Mouse (Mus musculus) megakaryocyte, embryonic 14.5 days (primary cell): Measurements from ENCODE around the gene Mfap2. TPM values are rescaled to one million over a fixed set of nuclear protein-coding genes. Genes with fewer than 3 reads are reported as not detected.
A peak's percentile ranks its signal among the peaks of the same experiment; 100 is the strongest.

Experiments used
- H3K27me3 ChIP-seq: replicated peaks from 2 replicates; pipeline ENCODE3; 2012; ENCODE audit warnings: inconsistent platforms
- H3K36me3 ChIP-seq: replicated peaks from 2 replicates; pipeline ENCODE3; 2012; ENCODE audit warnings: low read length, inconsistent platforms, mixed read lengths
- H3K4me1 ChIP-seq: 2 replicates; pipeline ENCODE4 v1.6.1; 2012; ENCODE audit warnings: inconsistent platforms
- H3K4me3 ChIP-seq: replicated peaks from 2 replicates; pipeline ENCODE3; 2012; ENCODE audit warnings: moderate library complexity, mild to moderate bottlenecking, inconsistent platforms
- H3K9me3 ChIP-seq: 2 replicates; pipeline ENCODE4 v1.6.1; 2012; ENCODE audit warnings: inconsistent platforms
- FLI1 ChIP-seq: IDR thresholded peaks from 2 replicates; pipeline ENCODE4 v1.6.1; 2012; ENCODE audit warnings: low read length, inconsistent platforms, mixed read lengths
- GATA1 ChIP-seq: IDR thresholded peaks from 3 replicates; pipeline ENCODE4 v1.6.1; 2012; ENCODE audit warnings: mixed read lengths, low read length, inconsistent platforms, borderline replicate concordance
- polyA plus RNA-seq: library from polyadenylated mRNA; stranded (reverse); fragments of >175 nt; gene quantifications from 2 replicates; pipeline ENCODE4 v1.2.3, GENCODE M21; 2012; ENCODE audit warnings: low replicate concordance; ENCODE audit not compliant: insufficient read depth

Mfap2 gene
- polyA plus RNA-seq, 1 experiment: not detected

DNA sequence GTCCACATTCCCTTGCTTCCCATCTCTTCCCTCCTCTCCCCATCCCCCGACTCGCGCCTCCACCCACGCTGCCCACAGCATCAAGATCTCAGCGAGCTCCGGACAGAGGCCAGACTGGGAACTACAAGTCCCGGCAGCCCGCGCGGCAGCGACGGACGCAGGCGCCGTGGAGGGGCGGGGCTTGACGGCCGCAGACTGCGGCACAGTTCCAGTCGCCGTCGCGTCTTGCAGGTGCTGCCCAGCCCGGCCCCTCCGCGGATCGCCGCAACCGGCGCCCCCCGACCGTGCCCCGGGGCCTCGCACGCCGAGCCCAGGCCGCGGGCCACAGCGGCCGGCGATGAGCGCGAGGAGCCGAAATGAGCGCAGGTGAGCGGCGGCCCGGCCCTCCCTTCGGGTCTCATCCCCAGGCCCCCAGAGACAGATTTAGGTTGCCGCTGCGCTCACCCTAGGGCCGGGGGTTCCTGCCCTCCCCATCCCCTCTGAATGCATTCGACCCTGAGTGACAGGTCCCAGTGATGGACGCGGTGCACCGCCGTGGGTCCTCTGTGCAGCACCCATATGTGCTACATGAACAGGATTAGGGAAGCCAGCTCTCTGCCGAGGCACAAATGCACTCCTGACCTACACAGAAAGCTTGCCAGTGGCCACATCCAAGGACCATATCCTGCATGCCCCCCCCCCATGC lies 23.4 kb upstream of the Mfap2 start, which contains the start of gene Atp13a2:
Gene Atp13a2, plus strand, starts transcription at position 163 of the 685 bp plus-strand sequence.
- peaks cover 87% of the 10 kb centered on the region for H3K4me1 ChIP-seq
- H3K27me3 ChIP-seq: no peaks in the 10 kb centered on the region
- peak within 1 kb of the TSS; percentile 100 for H3K4me3 ChIP-seq
- no peaks in the 10 kb centered on the region for H3K9me3 ChIP-seq
- TF ChIP-seq FLI1: no peak
- TF ChIP-seq GATA1: no peak
- peaks cover 30% of the 10 kb centered on the region for H3K36me3 ChIP-seq

- Histone ChIP-seq H3K4me1 (peaks cover 87% of the 10 kb centered on the region), H3K9me3 (no peaks in the 10 kb centered on the region), H3K36me3 (peaks cover 36% of the 10 kb centered on the region), H3K27me3 (no peaks in the 10 kb centered on the region), H3K4me3 (peak overlapping the region; percentile 100)
- TF ChIP-seq GATA1: no peak
- no peak for TF ChIP-seq FLI1
Observed at GRCm38 (mm10) chr4:140987476-140987875, 22.7 kb upstream of the Mfap2 start.

DNA sequence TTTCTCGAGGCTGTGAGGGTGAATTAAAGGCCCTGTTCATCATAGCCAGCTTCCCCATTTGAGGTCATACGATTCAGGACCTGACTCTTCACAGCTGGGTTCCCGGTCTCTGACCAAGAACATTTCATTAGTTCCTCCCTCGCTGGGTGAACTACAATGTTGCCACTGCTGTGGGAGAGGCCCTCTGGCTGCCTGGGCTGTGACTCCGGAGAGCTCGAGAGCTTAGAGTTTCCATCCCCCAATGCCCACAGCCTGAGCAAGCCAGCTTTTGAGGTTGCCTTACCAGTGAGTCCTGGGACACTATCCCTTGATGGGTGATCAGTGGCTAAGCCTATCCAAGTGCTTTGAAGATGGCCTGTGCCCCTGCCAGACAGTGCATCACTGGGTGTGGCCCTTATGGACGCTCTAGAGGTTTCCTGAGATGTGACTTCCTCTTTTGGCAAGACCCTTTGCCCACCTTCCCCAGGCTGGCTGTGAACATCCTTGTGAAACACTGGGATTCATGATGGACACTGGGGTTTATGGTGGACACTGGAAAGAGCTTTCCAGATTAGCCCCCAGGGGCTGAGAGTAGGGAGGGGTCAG lies 21.4 kb upstream of the Mfap2 start:
- H3K4me3 ChIP-seq: peak overlapping the region; percentile 88

DNA sequence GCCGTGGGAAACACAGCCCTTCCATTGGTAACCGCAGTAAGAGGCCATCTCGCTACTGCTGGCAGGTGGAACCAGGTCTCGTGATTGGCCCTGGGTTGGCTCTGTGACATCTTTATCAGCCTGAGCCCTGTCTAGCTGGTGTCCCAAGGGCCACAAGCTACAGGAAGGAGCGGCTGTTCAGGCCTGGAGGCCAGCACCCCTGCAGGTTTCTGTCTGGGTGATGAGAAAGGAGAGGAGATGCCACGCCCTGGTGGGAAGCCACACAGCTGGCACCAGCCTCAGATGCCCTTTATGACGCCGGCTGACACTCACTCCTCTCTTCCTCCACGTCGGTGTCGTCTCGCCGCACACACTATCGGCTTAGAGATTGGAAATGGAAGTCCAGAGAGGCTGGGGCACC lies 20.8 kb upstream of the Mfap2 start:
- Histone ChIP-seq H3K36me3 (peaks cover 55% of the 10 kb centered on the region), H3K27me3 (no peaks in the 10 kb centered on the region), H3K4me1 (peaks cover 79% of the 10 kb centered on the region), H3K9me3 (no peaks in the 10 kb centered on the region), H3K4me3 (peak overlapping the region; percentile 88)
- TF ChIP-seq FLI1 (no peak), GATA1 (no peak)

More for the DNA sequence above, 21.4 kb upstream of the Mfap2 start:
- no peaks in the 10 kb centered on the region for H3K27me3 ChIP-seq
- H3K4me1 ChIP-seq: peaks cover 82% of the 10 kb centered on the region
- peaks cover 48% of the 10 kb centered on the region for H3K36me3 ChIP-seq
- H3K9me3 ChIP-seq: no peaks in the 10 kb centered on the region
- no peak for TF ChIP-seq GATA1
- TF ChIP-seq FLI1: no peak

DNA sequence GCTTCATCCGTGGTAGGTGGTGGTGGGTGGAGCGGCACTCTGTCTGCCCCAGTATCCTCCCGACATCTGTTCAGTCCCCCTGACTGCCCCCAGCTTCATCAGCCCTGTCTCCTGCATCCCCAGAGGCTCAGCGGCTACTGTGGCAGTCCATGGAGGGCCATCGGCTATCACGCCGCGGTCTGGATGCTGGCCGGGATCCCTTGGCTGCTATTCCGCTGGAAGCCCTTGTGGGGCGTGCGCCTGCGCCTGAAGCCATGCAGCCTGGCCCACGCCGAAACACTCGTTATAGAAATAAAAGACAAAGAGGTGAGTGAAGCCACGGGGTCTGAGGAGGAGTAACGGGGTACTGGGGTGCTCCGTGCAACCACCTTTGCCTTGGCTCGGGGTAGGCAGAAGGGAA lies 18.0 kb upstream of the Mfap2 start:
- Histone ChIP-seq H3K4me1 (peaks cover 74% of the 10 kb centered on the region), H3K36me3 (peaks cover 82% of the 10 kb centered on the region)
- no peak for TF ChIP-seq GATA1
- TF ChIP-seq FLI1: no peak

DNA sequence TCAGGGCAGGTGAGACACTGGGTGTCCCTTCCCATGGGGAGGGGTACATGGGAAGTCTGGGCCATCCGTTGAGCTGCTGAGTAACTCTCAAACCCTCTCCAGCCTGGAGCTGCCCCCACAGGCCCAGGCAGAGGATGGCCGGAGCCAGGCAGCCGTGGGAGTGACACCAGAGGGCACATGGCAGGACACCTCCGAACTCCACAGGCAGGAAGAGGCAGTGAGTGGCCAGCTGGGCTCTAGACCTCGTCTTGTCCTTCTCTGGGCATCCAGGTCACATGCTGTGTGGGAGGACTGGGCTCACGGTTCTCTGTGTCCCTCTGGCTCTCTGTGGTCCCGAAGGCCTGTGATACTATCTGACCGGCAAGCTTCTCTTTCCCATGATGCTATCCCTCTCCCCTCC lies 16.4 kb upstream of the Mfap2 start:
- peaks cover 96% of the 10 kb centered on the region for H3K36me3 ChIP-seq
- TF ChIP-seq FLI1: no peak
- TF ChIP-seq GATA1: no peak

More for the DNA sequence above, 18.0 kb upstream of the Mfap2 start:
- no peaks in the 10 kb centered on the region for H3K27me3 ChIP-seq
- H3K9me3 ChIP-seq: no peaks in the 10 kb centered on the region
- no peak overlapping the region for H3K4me3 ChIP-seq

GRCm38 (mm10) chr4:140995811-140996210 lies 14.4 kb upstream of the Mfap2 start:
- Histone ChIP-seq H3K4me3 (no peak overlapping the region), H3K36me3 (peaks cover 96% of the 10 kb centered on the region), H3K4me1 (peaks cover 40% of the 10 kb centered on the region), H3K9me3 (no peaks in the 10 kb centered on the region), H3K27me3 (no peaks in the 10 kb centered on the region)
- TF ChIP-seq GATA1 (no peak), FLI1 (no peak)

More for the DNA sequence above, 16.4 kb upstream of the Mfap2 start:
- H3K4me1 ChIP-seq: peaks cover 60% of the 10 kb centered on the region
- H3K4me3 ChIP-seq: no peak overlapping the region
- no peaks in the 10 kb centered on the region for H3K9me3 ChIP-seq
- no peaks in the 10 kb centered on the region for H3K27me3 ChIP-seq

DNA sequence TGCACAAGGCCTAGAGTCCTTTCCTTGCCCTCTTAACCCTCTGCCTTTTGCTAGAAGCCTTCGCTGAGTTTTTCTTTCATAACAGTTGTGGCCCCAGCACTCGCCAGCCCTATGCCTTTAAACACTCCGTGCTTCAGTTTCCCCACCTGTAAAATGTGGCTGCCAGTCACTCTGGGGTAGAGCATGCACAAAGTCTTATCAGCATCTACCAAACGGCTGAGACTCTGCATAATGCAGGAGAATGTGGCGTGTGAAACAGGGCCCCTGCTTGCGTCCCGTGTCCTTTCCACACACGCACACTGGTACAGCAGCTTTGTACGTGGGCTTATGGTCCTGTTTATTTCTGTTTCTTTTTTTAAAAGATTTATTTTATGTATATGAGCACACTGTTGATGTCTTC lies 13.4 kb upstream of the Mfap2 start:
- no peak overlapping the region for H3K4me3 ChIP-seq
- H3K9me3 ChIP-seq: no peaks in the 10 kb centered on the region
- peaks cover 34% of the 10 kb centered on the region for H3K4me1 ChIP-seq
- no peaks in the 10 kb centered on the region for H3K27me3 ChIP-seq
- no peak for TF ChIP-seq FLI1
- no peak for TF ChIP-seq GATA1
- peaks cover 98% of the 10 kb centered on the region for H3K36me3 ChIP-seq

GRCm38 (mm10) chr4:141005983-141006382 lies 4.2 kb upstream of the Mfap2 start:
- Histone ChIP-seq H3K27me3 (peaks cover 11% of the 10 kb centered on the region), H3K4me1 (peaks cover 49% of the 10 kb centered on the region), H3K4me3 (no peak overlapping the region), H3K9me3 (0 out of 2 replicates have a peak, but pooled peaks cover 4% of the 10 kb centered on the region), H3K36me3 (peaks cover 77% of the 10 kb centered on the region)
- TF ChIP-seq GATA1 (no peak), FLI1 (no peak)

DNA sequence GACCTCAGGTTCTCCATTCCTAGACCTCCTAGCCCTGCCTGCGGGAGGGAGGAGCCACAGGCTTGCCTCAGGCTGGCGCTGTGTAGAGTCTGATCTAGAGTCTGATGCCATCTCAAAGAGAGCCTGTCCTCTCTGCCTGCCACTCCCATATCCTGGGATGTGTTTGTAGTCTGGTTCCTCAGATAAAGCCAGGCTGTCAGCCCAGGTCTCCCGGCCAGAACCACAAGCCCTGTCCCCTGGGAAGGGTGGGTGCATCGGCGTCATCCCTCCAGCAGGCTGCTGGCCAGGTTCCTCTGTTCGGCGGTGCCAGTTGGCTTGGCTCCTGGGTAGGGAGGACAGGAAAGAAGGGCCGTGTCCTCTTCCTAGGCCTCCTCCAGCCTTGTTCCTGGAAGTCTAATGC lies 2.2 kb upstream of the Mfap2 start:
- Histone ChIP-seq H3K9me3 (0 out of 2 replicates have a peak, but pooled peaks cover 4% of the 10 kb centered on the region), H3K4me1 (peaks cover 61% of the 10 kb centered on the region), H3K4me3 (no peak overlapping the region), H3K36me3 (peaks cover 56% of the 10 kb centered on the region), H3K27me3 (peaks cover 29% of the 10 kb centered on the region)
- no peak for TF ChIP-seq GATA1
- no peak for TF ChIP-seq FLI1
